Mouse (Mus musculus): ENCODE data around the gene Ap2s1. TPM values are rescaled to one million over a fixed set of nuclear protein-coding genes. Genes with fewer than 3 reads are reported as not detected.

The Ap2s1 gene
- polyA plus RNA-seq, 1 experiment from 2014 or later, result 249 TPM

- Histone ChIP-seq H3K27ac (no peak overlapping the region), H3K4me1 (peaks cover 22% of the 10 kb centered on the region), H3K9me3 (no peaks in the 10 kb centered on the region), H3K36me3 (replicated peaks) (no peaks in the 10 kb centered on the region), H3K27me3 (ENCODE audit: poor library complexity, severe bottlenecking) (no peaks in the 10 kb centered on the region), H3K4me3 (no peak overlapping the region)
- whole genome bisulfite sequencing, result 28% methylated on average over 8 of the region's 8 CpGs
- DNase-seq (ENCODE audit: extremely low spot score, low spot score), result no peak
These were observed 22.1 kb downstream of the Ap2s1 start for GRCm38 (mm10) chr7:16760292-16760691.

GRCm38 (mm10) chr7:16761005-16761481 is 22.8 kb downstream of the Ap2s1 start:
- H3K9me3 ChIP-seq, result no peaks in the 10 kb centered on the region
- H3K4me1 ChIP-seq, result peaks cover 25% of the 10 kb centered on the region
- no peak overlapping the region for H3K4me3 ChIP-seq
- peak overlapping the region; percentile 3; the same call in 1 of the 2 replicates for H3K27ac ChIP-seq
- no peak for DNase-seq (ENCODE audit: extremely low spot score, low spot score)
- H3K36me3 ChIP-seq (replicated peaks), result no peaks in the 10 kb centered on the region
- WGBS, result 55% methylated on average over 10 of the region's 10 CpGs
- H3K27me3 ChIP-seq (ENCODE audit: poor library complexity, severe bottlenecking), result no peaks in the 10 kb centered on the region

GRCm38 (mm10) chr7:16761630-16762029 is 23.4 kb downstream of the Ap2s1 start:
- Histone ChIP-seq H3K9me3 (no peaks in the 10 kb centered on the region), H3K27me3 (ENCODE audit: poor library complexity, severe bottlenecking) (no peaks in the 10 kb centered on the region), H3K4me1 (peaks cover 31% of the 10 kb centered on the region), H3K36me3 (replicated peaks) (no peaks in the 10 kb centered on the region), H3K27ac (no peak overlapping the region), H3K4me3 (no peak overlapping the region)
- DNase-seq (ENCODE audit: extremely low spot score, low spot score), result no peak
- 51% methylated on average over 5 of the region's 5 CpGs for WGBS

- H3K27ac ChIP-seq, result no peak overlapping the region
- H3K4me1 ChIP-seq, result peaks cover 35% of the 10 kb centered on the region
- no peaks in the 10 kb centered on the region for H3K9me3 ChIP-seq
- DNase-seq (ENCODE audit: extremely low spot score, low spot score), result no peak
- H3K27me3 ChIP-seq (ENCODE audit: poor library complexity, severe bottlenecking), result no peaks in the 10 kb centered on the region
- H3K4me3 ChIP-seq, result no peak overlapping the region
- no peaks in the 10 kb centered on the region for H3K36me3 ChIP-seq (replicated peaks)
- WGBS, result 92% methylated on average over 7 of the region's 7 CpGs
These were observed 25.4 kb downstream of the Ap2s1 start for GRCm38 (mm10) chr7:16763463-16764218.

GRCm38 (mm10) chr7:16766443-16766842 is 28.2 kb downstream of the Ap2s1 start:
- Histone ChIP-seq H3K36me3 (replicated peaks) (no peaks in the 10 kb centered on the region), H3K4me1 (peaks cover 17% of the 10 kb centered on the region), H3K4me3 (no peak overlapping the region), H3K27me3 (ENCODE audit: poor library complexity, severe bottlenecking) (no peaks in the 10 kb centered on the region), H3K27ac (peak overlapping the region; percentile 48), H3K9me3 (peaks cover 13% of the 10 kb centered on the region)
- DNase-seq (ENCODE audit: extremely low spot score, low spot score), result no peak
- WGBS, result 28% methylated on average over 2 of the region's 2 CpGs

- DNase-seq (ENCODE audit: extremely low spot score, low spot score), result no peak
- 60% methylated on average over 5 of the region's 5 CpGs for WGBS
- peaks cover 25% of the 10 kb centered on the region for H3K9me3 ChIP-seq
- no peak overlapping the region for H3K27ac ChIP-seq
- H3K4me3 ChIP-seq, result no peak overlapping the region
- no peaks in the 10 kb centered on the region for H3K36me3 ChIP-seq (replicated peaks)
- no peaks in the 10 kb centered on the region for H3K27me3 ChIP-seq (ENCODE audit: poor library complexity, severe bottlenecking)
- peaks cover 4% of the 10 kb centered on the region for H3K4me1 ChIP-seq
These were observed 37.7 kb downstream of the Ap2s1 start for GRCm38 (mm10) chr7:16775888-16776287.

GRCm38 (mm10) chr7:16780076-16780475 is 41.9 kb downstream of the Ap2s1 start:
- no peak overlapping the region for H3K4me3 ChIP-seq
- peaks cover 41% of the 10 kb centered on the region for H3K4me1 ChIP-seq
- no peak for DNase-seq (ENCODE audit: extremely low spot score, low spot score)
- WGBS, result 79% methylated on average over 5 of the region's 5 CpGs
- H3K27ac ChIP-seq, result peak overlapping the region; percentile 91; the same call in 1 of the 2 replicates
- H3K36me3 ChIP-seq (replicated peaks), result peaks cover 7% of the 10 kb centered on the region
- H3K9me3 ChIP-seq, result peaks cover 6% of the 10 kb centered on the region
- no peaks in the 10 kb centered on the region for H3K27me3 ChIP-seq (ENCODE audit: poor library complexity, severe bottlenecking)

GRCm38 (mm10) chr7:16780825-16781554 is 42.8 kb downstream of the Ap2s1 start, which contains the start of gene Slc1a5:
Slc1a5 (plus strand) TSS chr7:16781340.
- H3K36me3 ChIP-seq (replicated peaks), result peaks cover 16% of the 10 kb centered on the region
- peaks cover 6% of the 10 kb centered on the region for H3K9me3 ChIP-seq
- 2% methylated on average over 34 of the region's 34 CpGs for WGBS
- peak within 1 kb of the TSS; percentile 91 for H3K27ac ChIP-seq
- DNase-seq (ENCODE audit: extremely low spot score, low spot score), result peak; percentile 97
- H3K4me1 ChIP-seq, result peaks cover 47% of the 10 kb centered on the region
- no peaks in the 10 kb centered on the region for H3K27me3 ChIP-seq (ENCODE audit: poor library complexity, severe bottlenecking)
- H3K4me3 ChIP-seq, result peak within 1 kb of the TSS; percentile 82

- 0% methylated on average over 10 of the region's 10 CpGs for WGBS
- Histone ChIP-seq H3K9me3 (peaks cover 6% of the 10 kb centered on the region), H3K36me3 (replicated peaks) (peaks cover 21% of the 10 kb centered on the region), H3K4me3 (peak overlapping the region; percentile 82), H3K4me1 (peaks cover 47% of the 10 kb centered on the region), H3K27me3 (ENCODE audit: poor library complexity, severe bottlenecking) (no peaks in the 10 kb centered on the region), H3K27ac (peak overlapping the region; percentile 91)
- no peak for DNase-seq (ENCODE audit: extremely low spot score, low spot score)
These were observed 43.3 kb downstream of the Ap2s1 start for GRCm38 (mm10) chr7:16781555-16781815.

GRCm38 (mm10) chr7:16781816-16782554 is 43.8 kb downstream of the Ap2s1 start:
- no peaks in the 10 kb centered on the region for H3K27me3 ChIP-seq (ENCODE audit: poor library complexity, severe bottlenecking)
- peak overlapping the region; percentile 82 for H3K4me3 ChIP-seq
- H3K36me3 ChIP-seq (replicated peaks), result peaks cover 26% of the 10 kb centered on the region
- peaks cover 47% of the 10 kb centered on the region for H3K4me1 ChIP-seq
- H3K27ac ChIP-seq, result peak overlapping the region; percentile 91
- peak; percentile 58 for DNase-seq (ENCODE audit: extremely low spot score, low spot score)
- WGBS, result under 1% methylated on average over 60 of the region's 60 CpGs
- peaks cover 6% of the 10 kb centered on the region for H3K9me3 ChIP-seq

GRCm38 (mm10) chr7:16782555-16783125 is 44.4 kb downstream of the Ap2s1 start:
- DNase-seq (ENCODE audit: extremely low spot score, low spot score), result no peak
- WGBS, result 2% methylated on average over 11 of the region's 11 CpGs
- Histone ChIP-seq H3K36me3 (replicated peaks) (peaks cover 31% of the 10 kb centered on the region), H3K4me1 (peaks cover 47% of the 10 kb centered on the region), H3K27me3 (ENCODE audit: poor library complexity, severe bottlenecking) (no peaks in the 10 kb centered on the region), H3K4me3 (peak overlapping the region; percentile 82), H3K27ac (peak overlapping the region; percentile 91), H3K9me3 (no peaks in the 10 kb centered on the region)

GRCm38 (mm10) chr7:16783224-16783688 is 45.0 kb downstream of the Ap2s1 start:
- Histone ChIP-seq H3K27ac (peak overlapping the region; percentile 91), H3K27me3 (ENCODE audit: poor library complexity, severe bottlenecking) (no peaks in the 10 kb centered on the region), H3K9me3 (no peaks in the 10 kb centered on the region), H3K4me3 (peak overlapping the region; percentile 82), H3K36me3 (replicated peaks) (peaks cover 37% of the 10 kb centered on the region), H3K4me1 (peaks cover 47% of the 10 kb centered on the region)
- no peak for DNase-seq (ENCODE audit: extremely low spot score, low spot score)
- 10% methylated on average over 10 of the region's 10 CpGs for WGBS

Measured in forebrain, embryonic 10.5 days (tissue).